Mouse (Mus musculus) CD4-positive, CD25-positive, alpha-beta regulatory T cell, adult 4 months (primary cell): ENCODE measurements around the gene Il12a. TPM values are rescaled to one million over a fixed set of nuclear protein-coding genes. Genes with fewer than 3 reads are reported as not detected.
"Not testable (repeated sequence)": the region's sequence is repeated elsewhere in the genome, so short reads cannot be mapped to it uniquely, and the experiment has no call there.

Source experiments
- ATAC-seq: one replicate; pipeline ENCODE4 v1.8.0; 2017
- polyA plus RNA-seq, 2 experiments: library from polyadenylated mRNA; unstranded; fragments of 100-300 nt; shearing (Covaris generic); gene quantifications; one replicate each; pipeline ENCODE4 v1.2.1; 2017

Gene Il12a
- polyA plus RNA-seq, 2 experiments from 2014 or later, result 0.51 TPM; not detected in 1

DNA sequence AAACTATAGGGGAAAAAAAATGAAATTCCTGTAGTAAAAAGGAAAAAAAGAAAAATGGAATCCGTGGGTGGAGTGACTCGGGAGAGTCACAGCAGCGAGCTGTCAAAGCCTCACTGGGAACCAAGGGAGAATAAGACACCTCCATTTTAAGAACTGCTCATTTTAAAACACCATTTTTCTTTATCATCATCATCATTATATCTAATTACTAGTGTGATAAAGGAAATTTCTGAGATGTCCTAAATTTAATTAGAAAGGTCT, 53.0 kb downstream of the Il12a start:
- no peak for ATAC-seq

DNA sequence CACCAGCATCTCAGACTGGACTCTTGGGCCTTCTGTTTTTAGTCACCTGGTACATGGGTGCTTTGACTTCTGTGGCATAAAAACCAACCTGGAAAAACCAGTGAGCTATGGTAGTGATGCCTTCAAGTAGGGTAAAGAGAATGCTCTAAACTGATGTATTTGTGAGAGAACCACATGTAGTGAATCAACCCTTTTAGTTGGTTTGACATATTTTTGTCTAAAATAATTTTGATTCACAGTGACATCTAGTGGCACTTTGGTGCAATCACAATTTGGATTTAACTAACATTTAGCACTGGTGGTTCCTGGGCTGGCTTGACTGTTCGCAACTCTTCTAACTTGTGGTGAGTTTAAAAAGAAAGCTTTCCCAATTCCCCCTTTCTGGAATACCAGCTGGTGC, 53.7 kb downstream of the Il12a start:
- peak; percentile 56 for ATAC-seq

DNA sequence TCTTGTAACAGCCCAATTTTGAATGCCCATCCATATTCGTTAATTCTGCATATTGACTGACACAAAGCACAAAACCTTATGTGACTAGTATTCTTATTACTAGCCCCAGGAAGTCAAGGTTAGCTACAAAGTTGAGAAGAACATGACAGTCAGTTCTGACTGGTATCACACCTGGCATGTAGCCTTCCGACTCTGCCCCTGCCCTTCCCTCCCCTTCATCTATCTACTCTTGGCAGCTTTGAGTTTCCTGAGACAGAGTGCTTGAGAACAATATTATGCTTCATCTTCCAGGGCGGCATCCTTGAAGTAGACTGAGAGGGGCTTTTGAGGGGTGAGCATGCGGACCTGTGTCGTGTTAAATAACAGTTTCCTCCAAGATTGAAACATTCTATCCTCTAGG, 54.6 kb downstream of the Il12a start:
- no peak for ATAC-seq

- ATAC-seq, result not testable (repeated sequence)
Observed at GRCm38 (mm10) chr3:68746282-68746681, 55.8 kb downstream of the Il12a start.

Other genes starting within 250 kb of the Il12a start
- 1 to 10 TPM in 1 of 2 experiments, under 1 TPM in 1; 0.85 to 2.9 TPM for gene 1110032F04Rik, start 178.9 kb downstream of the Il12a start, polyA plus RNA-seq